Mouse (Mus musculus): Measurements from ENCODE around the gene Tmem184c. TPM values are rescaled to one million over a fixed set of nuclear protein-coding genes. Genes with fewer than 3 reads are reported as not detected.

The Tmem184c gene
- polyA plus RNA-seq, 1 experiment, result 3.8 TPM

- WGBS, result 19% methylated on average over 4 of the region's 4 CpGs
- Histone ChIP-seq H3K4me1 (ENCODE audit: control insufficient read depth, insufficient read depth, insufficient read length) (no peaks in the 10 kb centered on the region), H3K27ac (ENCODE audit: insufficient read depth, low read length) (no peak overlapping the region), H3K4me3 (ENCODE audit: extremely low read depth, insufficient read depth, insufficient read length) (no peak overlapping the region), H3K27me3 (ENCODE audit: control insufficient read depth, insufficient read depth, low read length) (no peaks in the 10 kb centered on the region), H3K36me3 (ENCODE audit: control insufficient read depth, insufficient read depth, low read length) (peaks cover 12% of the 10 kb centered on the region)
- TF ChIP-seq CTCF (IDR thresholded peaks at IDR 0.05; ENCODE audit: extremely low read depth, insufficient read depth, insufficient read length, insufficient replicate concordance) (no peak), POLR2A (IDR thresholded peaks at IDR 0.05; ENCODE audit: low read depth, low read length) (no peak)
- DNase-seq (ENCODE audit: low read depth in 1 of 2, low spot score in 2 of 2), result no peak
These were observed 26.3 kb downstream of the Tmem184c start for GRCm38 (mm10) chr8:77584174-77584573.

GRCm38 (mm10) chr8:77577674-77578073, 32.8 kb downstream of the Tmem184c start:
- TF ChIP-seq CTCF (IDR thresholded peaks at IDR 0.05; ENCODE audit: extremely low read depth, insufficient read depth, insufficient read length, insufficient replicate concordance) (no peak), POLR2A (IDR thresholded peaks at IDR 0.05; ENCODE audit: low read depth, low read length) (no peak)
- WGBS, result 92% methylated on average over 7 of the region's 7 CpGs
- H3K4me1 ChIP-seq (ENCODE audit: control insufficient read depth, insufficient read depth, insufficient read length), result no peaks in the 10 kb centered on the region
- H3K4me3 ChIP-seq (ENCODE audit: extremely low read depth, insufficient read depth, insufficient read length), result no peak overlapping the region
- H3K27ac ChIP-seq (ENCODE audit: insufficient read depth, low read length), result no peak overlapping the region
- no peak for DNase-seq (ENCODE audit: low read depth in 1 of 2, low spot score in 2 of 2)
- H3K36me3 ChIP-seq (ENCODE audit: control insufficient read depth, insufficient read depth, low read length), result peaks cover 27% of the 10 kb centered on the region
- H3K27me3 ChIP-seq (ENCODE audit: control insufficient read depth, insufficient read depth, low read length), result no peaks in the 10 kb centered on the region

GRCm38 (mm10) chr8:77574229-77574628, 36.3 kb downstream of the Tmem184c start:
- TF ChIP-seq CTCF (IDR thresholded peaks at IDR 0.05; ENCODE audit: extremely low read depth, insufficient read depth, insufficient read length, insufficient replicate concordance) (no peak), POLR2A (IDR thresholded peaks at IDR 0.05; ENCODE audit: low read depth, low read length) (no peak)
- DNase-seq (ENCODE audit: low read depth in 1 of 2, low spot score in 2 of 2), result no peak
- Histone ChIP-seq H3K4me1 (ENCODE audit: control insufficient read depth, insufficient read depth, insufficient read length) (no peaks in the 10 kb centered on the region), H3K27me3 (ENCODE audit: control insufficient read depth, insufficient read depth, low read length) (no peaks in the 10 kb centered on the region), H3K36me3 (ENCODE audit: control insufficient read depth, insufficient read depth, low read length) (peaks cover 23% of the 10 kb centered on the region), H3K27ac (ENCODE audit: insufficient read depth, low read length) (no peak overlapping the region), H3K4me3 (ENCODE audit: extremely low read depth, insufficient read depth, insufficient read length) (no peak overlapping the region)
- 89% methylated on average over 5 of the region's 5 CpGs for WGBS

- peaks cover 39% of the 10 kb centered on the region for H3K36me3 ChIP-seq (ENCODE audit: control insufficient read depth, insufficient read depth, low read length)
- H3K4me1 ChIP-seq (ENCODE audit: control insufficient read depth, insufficient read depth, insufficient read length), result no peaks in the 10 kb centered on the region
- no peak for DNase-seq (ENCODE audit: low read depth in 1 of 2, low spot score in 2 of 2)
- 86% methylated on average over 3 of the region's 3 CpGs for WGBS
- H3K4me3 ChIP-seq (ENCODE audit: extremely low read depth, insufficient read depth, insufficient read length), result no peak overlapping the region
- H3K27me3 ChIP-seq (ENCODE audit: control insufficient read depth, insufficient read depth, low read length), result no peaks in the 10 kb centered on the region
- no peak for TF ChIP-seq CTCF (IDR thresholded peaks at IDR 0.05; ENCODE audit: extremely low read depth, insufficient read depth, insufficient read length, insufficient replicate concordance)
- TF ChIP-seq POLR2A (IDR thresholded peaks at IDR 0.05; ENCODE audit: low read depth, low read length), result no peak
- no peak overlapping the region for H3K27ac ChIP-seq (ENCODE audit: insufficient read depth, low read length)
These were observed 49.1 kb downstream of the Tmem184c start for GRCm38 (mm10) chr8:77561441-77561840.

- H3K4me1 ChIP-seq (ENCODE audit: control insufficient read depth, insufficient read depth, insufficient read length), result no peaks in the 10 kb centered on the region
- H3K27ac ChIP-seq (ENCODE audit: insufficient read depth, low read length), result no peak overlapping the region
- no peaks in the 10 kb centered on the region for H3K27me3 ChIP-seq (ENCODE audit: control insufficient read depth, insufficient read depth, low read length)
- no peak overlapping the region for H3K4me3 ChIP-seq (ENCODE audit: extremely low read depth, insufficient read depth, insufficient read length)
- no peak for TF ChIP-seq CTCF (IDR thresholded peaks at IDR 0.05; ENCODE audit: extremely low read depth, insufficient read depth, insufficient read length, insufficient replicate concordance)
- TF ChIP-seq POLR2A (IDR thresholded peaks at IDR 0.05; ENCODE audit: low read depth, low read length), result no peak
- peaks cover 22% of the 10 kb centered on the region for H3K36me3 ChIP-seq (ENCODE audit: control insufficient read depth, insufficient read depth, low read length)
- no peak for DNase-seq (ENCODE audit: low read depth in 1 of 2, low spot score in 2 of 2)
- 94% methylated on average over 3 of the region's 3 CpGs for WGBS
These were observed 58.0 kb downstream of the Tmem184c start for GRCm38 (mm10) chr8:77552491-77552890.

GRCm38 (mm10) chr8:77549881-77550580, 60.5 kb downstream of the Tmem184c start:
- Histone ChIP-seq H3K4me1 (ENCODE audit: control insufficient read depth, insufficient read depth, insufficient read length) (no peaks in the 10 kb centered on the region), H3K27ac (ENCODE audit: insufficient read depth, low read length) (no peak overlapping the region), H3K36me3 (ENCODE audit: control insufficient read depth, insufficient read depth, low read length) (peaks cover 7% of the 10 kb centered on the region; the same call in 1 of the 2 replicates), H3K27me3 (ENCODE audit: control insufficient read depth, insufficient read depth, low read length) (no peaks in the 10 kb centered on the region), H3K4me3 (ENCODE audit: extremely low read depth, insufficient read depth, insufficient read length) (peak overlapping the region; percentile 80)
- WGBS, result 5% methylated on average over 7 of the region's 7 CpGs
- TF ChIP-seq POLR2A (IDR thresholded peaks at IDR 0.05; ENCODE audit: low read depth, low read length) (no peak), CTCF (IDR thresholded peaks at IDR 0.05; ENCODE audit: extremely low read depth, insufficient read depth, insufficient read length, insufficient replicate concordance) (peak; percentile 6; the same call in 1 of the 2 replicates)
- DNase-seq (ENCODE audit: low read depth in 1 of 2, low spot score in 2 of 2), result peak; percentile 22 to 30

GRCm38 (mm10) chr8:77549121-77549706, 61.3 kb downstream of the Tmem184c start, which contains the start of gene Prmt9:
Prmt9 (plus strand) TSS chr8:77549397.
- H3K4me3 ChIP-seq (ENCODE audit: extremely low read depth, insufficient read depth, insufficient read length), result peak within 1 kb of the TSS; percentile 80
- TF ChIP-seq CTCF (IDR thresholded peaks at IDR 0.05; ENCODE audit: extremely low read depth, insufficient read depth, insufficient read length, insufficient replicate concordance), result no peak
- peak; percentile 51 for TF ChIP-seq POLR2A (IDR thresholded peaks at IDR 0.05; ENCODE audit: low read depth, low read length)
- peak; percentile 67 to 90 for DNase-seq (ENCODE audit: low read depth in 1 of 2, low spot score in 2 of 2)
- no peaks in the 10 kb centered on the region for H3K27me3 ChIP-seq (ENCODE audit: control insufficient read depth, insufficient read depth, low read length)
- 6% methylated on average over 42 of the region's 42 CpGs for WGBS
- peak within 1 kb of the TSS; percentile 76 for H3K27ac ChIP-seq (ENCODE audit: insufficient read depth, low read length)
- H3K36me3 ChIP-seq (ENCODE audit: control insufficient read depth, insufficient read depth, low read length), result peaks cover 7% of the 10 kb centered on the region; the same call in 1 of the 2 replicates
- no peaks in the 10 kb centered on the region for H3K4me1 ChIP-seq (ENCODE audit: control insufficient read depth, insufficient read depth, insufficient read length)

Other genes with a start within 250 kb of the Tmem184c start
- gene Arhgap10, start 92.7 kb downstream of the Tmem184c start, polyA plus RNA-seq (2012; rRNA removed), result 4.3 and 5.2 TPM in 2 replicates
- 5.7 and 6.5 TPM in 2 replicates for gene Prmt9, start 61.3 kb downstream of the Tmem184c start, polyA plus RNA-seq (2012; rRNA removed)
- gene Ednra, start 113.8 kb upstream of the Tmem184c start, polyA plus RNA-seq (2012; rRNA removed), result 1.8 and 2.1 TPM in 2 replicates